Mouse (Mus musculus): ENCODE results near the gene Orc3. TPM values are rescaled to one million over a fixed set of nuclear protein-coding genes. Genes with fewer than 3 reads are reported as not detected.

Orc3 gene
- total and polyA plus RNA-seq, 3 experiments: 17.1 to 34.3 (median 28.5) TPM

GRCm38 (mm10) chr4:34613571-34614145 is 1.1 kb downstream of the Orc3 start:
- intact Hi-C loops (cut with DNase I): loop anchor here (2.0 to 5.0 kb wide), 2 partner anchors 36 to 63 kb away; partner anchors contain the start of gene Akirin2
- no peak overlapping the region for H3K9ac ChIP-seq (ENCODE audit: low read depth, low read length)
- H3K4me3 ChIP-seq: peak overlapping the region; percentile 98
- H3K36me3 ChIP-seq (ENCODE audit: control insufficient read depth, insufficient read depth, low read length): peaks cover 5% of the 10 kb centered on the region; the same call in 1 of the 2 replicates
- DNase-seq: no peak
- 44% methylated on average over 6 of the region's 6 CpGs for WGBS
- peaks cover 6% of the 10 kb centered on the region; the same call in 1 of the 2 replicates for H3K4me1 ChIP-seq (ENCODE audit: control insufficient read depth, insufficient read depth, low read length)
- no peaks in the 10 kb centered on the region for H3K27me3 ChIP-seq (ENCODE audit: control insufficient read depth, insufficient read depth, low read length)
- H3K79me2 ChIP-seq (replicated peaks; ENCODE audit: control insufficient read depth, insufficient read depth, low read length): peaks cover 4% of the 10 kb centered on the region; the same call in 1 of the 2 replicates
- TF ChIP-seq POLR2A (IDR thresholded peaks at IDR 0.05; ENCODE audit: insufficient read depth, low read depth, low read length) (no peak), EP300 (IDR thresholded peaks at IDR 0.05; ENCODE audit: insufficient read depth, low read depth, low read length) (no peak), CTCF (IDR thresholded peaks at IDR 0.05) (no peak)
- H3K27ac ChIP-seq: no peak overlapping the region

DNA sequence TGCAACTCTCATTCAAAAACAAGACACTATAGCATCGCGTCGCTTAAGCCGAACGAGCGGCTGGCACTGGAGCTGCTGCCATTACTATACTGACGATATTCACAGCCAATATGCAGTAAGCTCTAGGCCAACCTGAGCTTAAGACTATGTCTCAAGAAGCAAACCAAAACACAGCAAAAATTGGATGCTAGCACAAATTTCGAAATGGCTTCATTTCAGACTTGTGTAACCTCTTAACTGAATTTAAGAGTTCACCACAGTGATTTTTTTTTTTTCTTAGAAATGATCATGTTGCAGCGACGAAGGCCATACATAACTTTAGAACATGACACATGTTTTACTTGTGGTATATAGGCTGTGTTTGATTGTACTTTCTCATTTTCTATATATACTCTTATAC is 8.1 kb downstream of the Orc3 start:
- no peak for DNase-seq
- Histone ChIP-seq H3K4me3 (no peak overlapping the region), H3K4me1 (ENCODE audit: control insufficient read depth, insufficient read depth, low read length) (no peaks in the 10 kb centered on the region), H3K79me2 (replicated peaks; ENCODE audit: control insufficient read depth, insufficient read depth, low read length) (no peaks in the 10 kb centered on the region; the same call in 1 of the 2 replicates), H3K27me3 (ENCODE audit: control insufficient read depth, insufficient read depth, low read length) (no peaks in the 10 kb centered on the region), H3K36me3 (ENCODE audit: control insufficient read depth, insufficient read depth, low read length) (peaks cover 2% of the 10 kb centered on the region; the same call in 1 of the 2 replicates), H3K27ac (no peak overlapping the region), H3K9ac (ENCODE audit: low read depth, low read length) (no peak overlapping the region)
- intact Hi-C loops (cut with DNase I): no loop called here
- 98% methylated on average over 10 of the region's 10 CpGs for WGBS
- TF ChIP-seq CTCF (IDR thresholded peaks at IDR 0.05): no peak
- no peak for TF ChIP-seq POLR2A (IDR thresholded peaks at IDR 0.05; ENCODE audit: insufficient read depth, low read depth, low read length)
- no peak for TF ChIP-seq EP300 (IDR thresholded peaks at IDR 0.05; ENCODE audit: insufficient read depth, low read depth, low read length)

DNA sequence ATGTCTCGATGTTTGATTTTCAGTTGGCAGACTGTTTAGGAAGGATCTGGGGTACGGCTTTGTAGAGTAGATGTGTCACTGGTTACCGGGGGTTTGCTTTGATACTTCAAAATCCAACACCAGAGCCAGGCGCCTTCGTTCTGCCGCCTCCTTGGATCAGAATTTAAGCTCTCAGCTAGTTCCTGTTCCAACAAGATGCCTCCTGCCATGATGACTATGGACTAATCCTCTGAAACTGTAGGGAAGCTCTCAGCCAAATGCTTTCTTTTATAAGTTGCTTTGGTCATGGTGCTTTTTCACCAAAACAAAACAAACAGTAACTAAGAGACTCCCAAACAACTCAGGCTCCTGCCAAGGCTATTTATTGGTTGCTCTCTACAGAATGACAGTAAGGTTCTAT is 11.6 kb downstream of the Orc3 start:
- 95% methylated on average over 6 of the region's 6 CpGs for WGBS
- TF ChIP-seq EP300 (IDR thresholded peaks at IDR 0.05; ENCODE audit: insufficient read depth, low read depth, low read length): no peak
- TF ChIP-seq POLR2A (IDR thresholded peaks at IDR 0.05; ENCODE audit: insufficient read depth, low read depth, low read length): no peak
- no peak for TF ChIP-seq CTCF (IDR thresholded peaks at IDR 0.05)
- H3K36me3 ChIP-seq (ENCODE audit: control insufficient read depth, insufficient read depth, low read length): peaks cover 2% of the 10 kb centered on the region
- H3K79me2 ChIP-seq (replicated peaks; ENCODE audit: control insufficient read depth, insufficient read depth, low read length): no peaks in the 10 kb centered on the region; the same call in 1 of the 2 replicates
- no peak overlapping the region for H3K9ac ChIP-seq (ENCODE audit: low read depth, low read length)
- no peak overlapping the region for H3K4me3 ChIP-seq
- H3K4me1 ChIP-seq (ENCODE audit: control insufficient read depth, insufficient read depth, low read length): no peaks in the 10 kb centered on the region
- intact Hi-C loops (cut with DNase I): no loop called here
- no peak for DNase-seq
- H3K27me3 ChIP-seq (ENCODE audit: control insufficient read depth, insufficient read depth, low read length): no peaks in the 10 kb centered on the region
- H3K27ac ChIP-seq: no peak overlapping the region

GRCm38 (mm10) chr4:34584871-34585607 is 29.7 kb downstream of the Orc3 start:
- Histone ChIP-seq H3K9ac (ENCODE audit: low read depth, low read length) (no peak overlapping the region), H3K27ac (peak overlapping the region; percentile 24), H3K36me3 (ENCODE audit: control insufficient read depth, insufficient read depth, low read length) (peaks cover 15% of the 10 kb centered on the region), H3K4me1 (ENCODE audit: control insufficient read depth, insufficient read depth, low read length) (peaks cover 5% of the 10 kb centered on the region; the same call in 1 of the 2 replicates), H3K79me2 (replicated peaks; ENCODE audit: control insufficient read depth, insufficient read depth, low read length) (no peaks in the 10 kb centered on the region), H3K27me3 (ENCODE audit: control insufficient read depth, insufficient read depth, low read length) (no peaks in the 10 kb centered on the region), H3K4me3 (no peak overlapping the region)
- no peak for TF ChIP-seq POLR2A (IDR thresholded peaks at IDR 0.05; ENCODE audit: insufficient read depth, low read depth, low read length)
- TF ChIP-seq CTCF (IDR thresholded peaks at IDR 0.05): no peak
- TF ChIP-seq EP300 (IDR thresholded peaks at IDR 0.05; ENCODE audit: insufficient read depth, low read depth, low read length): no peak
- DNase-seq: no peak
- intact Hi-C loops (cut with DNase I): no loop called here
- 19% methylated on average over 7 of the region's 7 CpGs for WGBS

DNA sequence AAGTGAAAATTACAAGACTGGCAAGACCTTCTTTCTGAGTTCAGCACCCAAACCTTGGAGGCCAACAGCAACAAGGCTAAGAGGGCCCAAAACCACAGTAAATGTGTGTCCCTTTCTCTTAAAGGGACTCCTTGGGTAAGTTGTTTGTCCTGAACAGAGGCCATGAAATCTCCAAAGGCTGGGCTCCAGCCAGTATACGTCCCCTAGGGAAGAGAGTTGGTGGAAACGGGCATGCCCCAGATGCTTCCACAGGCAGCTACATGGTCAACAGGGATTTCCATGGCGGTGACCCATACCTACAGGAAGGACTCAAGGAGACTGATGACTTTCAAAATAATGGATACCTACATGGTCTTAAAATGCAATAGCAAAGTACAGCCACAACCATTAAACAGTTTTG is 31.3 kb downstream of the Orc3 start:
- Histone ChIP-seq H3K9ac (ENCODE audit: low read depth, low read length) (no peak overlapping the region), H3K79me2 (replicated peaks; ENCODE audit: control insufficient read depth, insufficient read depth, low read length) (no peaks in the 10 kb centered on the region), H3K4me1 (ENCODE audit: control insufficient read depth, insufficient read depth, low read length) (peaks cover 5% of the 10 kb centered on the region; the same call in 1 of the 2 replicates), H3K27ac (no peak overlapping the region), H3K27me3 (ENCODE audit: control insufficient read depth, insufficient read depth, low read length) (no peaks in the 10 kb centered on the region), H3K36me3 (ENCODE audit: control insufficient read depth, insufficient read depth, low read length) (peaks cover 25% of the 10 kb centered on the region), H3K4me3 (no peak overlapping the region)
- intact Hi-C loops (cut with DNase I): no loop called here
- no peak for DNase-seq
- WGBS: 60% methylated on average over 3 of the region's 3 CpGs
- TF ChIP-seq EP300 (IDR thresholded peaks at IDR 0.05; ENCODE audit: insufficient read depth, low read depth, low read length): no peak
- TF ChIP-seq CTCF (IDR thresholded peaks at IDR 0.05): no peak
- no peak for TF ChIP-seq POLR2A (IDR thresholded peaks at IDR 0.05; ENCODE audit: insufficient read depth, low read depth, low read length)

DNA sequence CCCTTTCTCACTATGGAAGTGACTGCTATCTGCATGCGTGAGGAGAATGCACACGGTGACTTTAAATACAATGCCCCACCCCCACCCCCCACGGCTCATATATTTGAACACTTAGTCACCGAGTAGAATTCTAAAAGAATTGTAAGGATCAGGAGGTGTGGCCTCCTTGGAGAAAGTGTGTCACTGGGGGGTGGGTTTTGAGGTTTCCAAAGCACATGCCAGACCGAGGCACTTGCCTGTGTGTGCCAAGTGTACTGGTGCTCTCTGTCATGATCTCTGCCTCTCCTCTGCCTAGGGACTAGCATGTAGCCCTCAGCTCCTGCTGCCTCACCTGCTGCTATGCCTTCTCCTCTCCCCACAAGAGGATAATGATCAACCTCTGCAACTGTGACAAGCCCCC is 32.3 kb downstream of the Orc3 start:
- H3K4me1 ChIP-seq (ENCODE audit: control insufficient read depth, insufficient read depth, low read length): peaks cover 5% of the 10 kb centered on the region; the same call in 1 of the 2 replicates
- no peak for TF ChIP-seq EP300 (IDR thresholded peaks at IDR 0.05; ENCODE audit: insufficient read depth, low read depth, low read length)
- no peak for TF ChIP-seq POLR2A (IDR thresholded peaks at IDR 0.05; ENCODE audit: insufficient read depth, low read depth, low read length)
- no peak for TF ChIP-seq CTCF (IDR thresholded peaks at IDR 0.05)
- H3K4me3 ChIP-seq: no peak overlapping the region
- no peak overlapping the region for H3K27ac ChIP-seq
- H3K79me2 ChIP-seq (replicated peaks; ENCODE audit: control insufficient read depth, insufficient read depth, low read length): no peaks in the 10 kb centered on the region
- H3K36me3 ChIP-seq (ENCODE audit: control insufficient read depth, insufficient read depth, low read length): peaks cover 25% of the 10 kb centered on the region
- DNase-seq: no peak
- no peaks in the 10 kb centered on the region for H3K27me3 ChIP-seq (ENCODE audit: control insufficient read depth, insufficient read depth, low read length)
- H3K9ac ChIP-seq (ENCODE audit: low read depth, low read length): no peak overlapping the region
- intact Hi-C loops (cut with DNase I): no loop called here
- 46% methylated on average over 5 of the region's 5 CpGs for WGBS
